Mouse (Mus musculus): ENCODE data around the gene Abhd8.
A peak's percentile ranks its signal among the peaks of the same experiment; 100 is the strongest.

Gene Abhd8

GRCm38 (mm10) chr8:71477196-71477845, 13.9 kb upstream of the Abhd8 start:
- peak; percentile 65 for DNase-seq

GRCm38 (mm10) chr8:71476099-71476940, 12.9 kb upstream of the Abhd8 start:
- DNase-seq, result peak; percentile 90

- no peak for DNase-seq
Observed at GRCm38 (mm10) chr8:71475702-71476075, 12.2 kb upstream of the Abhd8 start.

GRCm38 (mm10) chr8:71474785-71475701, 11.6 kb upstream of the Abhd8 start:
- DNase-seq, result no peak

- no peak for DNase-seq
Observed at GRCm38 (mm10) chr8:71474344-71474743, 10.9 kb upstream of the Abhd8 start.

- DNase-seq, result no peak
Observed at GRCm38 (mm10) chr8:71472601-71473386, 9.3 kb upstream of the Abhd8 start.

- DNase-seq, result no peak
Observed at GRCm38 (mm10) chr8:71471861-71472260, 8.4 kb upstream of the Abhd8 start.

GRCm38 (mm10) chr8:71470913-71471255, 7.4 kb upstream of the Abhd8 start:
- DNase-seq, result no peak

GRCm38 (mm10) chr8:71470146-71470912, 6.9 kb upstream of the Abhd8 start:
- no peak for DNase-seq

- DNase-seq, result peak; percentile 73
Observed at GRCm38 (mm10) chr8:71469411-71469810, 6.0 kb upstream of the Abhd8 start.

- DNase-seq, result peak; percentile 94
Observed at GRCm38 (mm10) chr8:71468916-71469315, 5.5 kb upstream of the Abhd8 start, which contains the start of gene Dda1. Gene Dda1 (plus strand): TSS chr8:71469199.

- no peak for DNase-seq
Observed at GRCm38 (mm10) chr8:71468001-71468400, 4.5 kb upstream of the Abhd8 start.

GRCm38 (mm10) chr8:71467201-71467600, 3.7 kb upstream of the Abhd8 start:
- DNase-seq, result no peak

- DNase-seq, result no peak
Observed at GRCm38 (mm10) chr8:71466198-71466597, 2.7 kb upstream of the Abhd8 start.

GRCm38 (mm10) chr8:71465733-71466132, 2.3 kb upstream of the Abhd8 start:
- DNase-seq, result no peak

GRCm38 (mm10) chr8:71464513-71465500, 1.4 kb upstream of the Abhd8 start, which contains the start of gene Mrpl34:
Gene Mrpl34 (plus strand): TSS chr8:71464959.
- peak; percentile 98 for DNase-seq

GRCm38 (mm10) chr8:71462786-71463185, 669 bp downstream of the Abhd8 start:
- peak; percentile 87 for DNase-seq

GRCm38 (mm10) chr8:71462191-71462590, 1.3 kb downstream of the Abhd8 start:
- no peak for DNase-seq

GRCm38 (mm10) chr8:71461152-71461840, 2.2 kb downstream of the Abhd8 start:
- DNase-seq, result peak; percentile 50

GRCm38 (mm10) chr8:71460716-71461115, 2.7 kb downstream of the Abhd8 start:
- peak; percentile 12 for DNase-seq
